Mouse (Mus musculus) left cerebral cortex, postnatal 25 days (tissue): ENCODE data around the gene Glipr2. TPM values are rescaled to one million over a fixed set of nuclear protein-coding genes. Genes with fewer than 3 reads are reported as not detected.

Source experiments
- DNase-seq, 2 experiments: peaks; one replicate each; pipeline ENCODE4 v3.0.0; 2022; ENCODE audit warnings: low spot score in 2 of 2, mixed read lengths in 1 of 2
- intact Hi-C: fragments of 180-260 bp; cut with DNase I; formaldehyde crosslinking; loops from one replicate; pipeline ENCODE4 v1.15.1; 2025
- total RNA-seq, 2 experiments: library from RNA; stranded (reverse); gene quantifications; 2 replicates each; pipeline ENCODE4 v1.2.3; 2021

Glipr2 gene
- total RNA-seq, 2 experiments from 2014 or later = 2.7 to 2.9 TPM

- DNase-seq = peak; percentile 21 to 55
- intact Hi-C loops = no loop called here
Measured at GRCm38 (mm10) chr4:43968650-43969049, 11.4 kb downstream of the Glipr2 start.

- DNase-seq = no peak
- intact Hi-C loops = no loop called here
Measured at GRCm38 (mm10) chr4:43969373-43969772, 12.2 kb downstream of the Glipr2 start.

- no peak for DNase-seq
- intact Hi-C loops = no loop called here
Measured at GRCm38 (mm10) chr4:43970393-43971330, 13.5 kb downstream of the Glipr2 start.

- intact Hi-C loops = no loop called here
- no peak for DNase-seq
Measured at GRCm38 (mm10) chr4:43971541-43972136, 14.4 kb downstream of the Glipr2 start.

GRCm38 (mm10) chr4:43972137-43972591, 15.0 kb downstream of the Glipr2 start:
- intact Hi-C loops = no loop called here
- DNase-seq = no peak

- intact Hi-C loops = no loop called here
- peak; percentile 36 to 59 for DNase-seq
Measured at GRCm38 (mm10) chr4:43973526-43973981, 16.4 kb downstream of the Glipr2 start.

GRCm38 (mm10) chr4:43974914-43975616, 17.9 kb downstream of the Glipr2 start:
- intact Hi-C loops = no loop called here
- no peak for DNase-seq

GRCm38 (mm10) chr4:43976223-43976740, 19.1 kb downstream of the Glipr2 start:
- intact Hi-C loops = no loop called here

GRCm38 (mm10) chr4:43978521-43979443, 21.6 kb downstream of the Glipr2 start:
- intact Hi-C loops = no loop called here
- DNase-seq = no peak

More at GRCm38 (mm10) chr4:43976223-43976740, 19.1 kb downstream of the Glipr2 start:
- no peak for DNase-seq

GRCm38 (mm10) chr4:43979746-43980145, 22.5 kb downstream of the Glipr2 start:
- DNase-seq = peak; percentile 87 to 98
- intact Hi-C loops = loop anchor here (5.0 to 10.0 kb wide), 2 partner anchors 72 to 215 kb away; no protein-coding TSS in a partner anchor

GRCm38 (mm10) chr4:43980236-43980635, 23.0 kb downstream of the Glipr2 start:
- intact Hi-C loops = loop anchor here (5.0 to 10.0 kb wide), 2 partner anchors 73 to 215 kb away; no protein-coding TSS in a partner anchor
- no peak for DNase-seq

GRCm38 (mm10) chr4:43980846-43981245, 23.6 kb downstream of the Glipr2 start:
- no peak for DNase-seq
- intact Hi-C loops = loop anchor here (5.0 to 10.0 kb wide), 2 partner anchors 74 to 216 kb away; no protein-coding TSS in a partner anchor

GRCm38 (mm10) chr4:43981251-43981650, 24.1 kb downstream of the Glipr2 start:
- intact Hi-C loops = loop anchor here (5.0 to 10.0 kb wide), 2 partner anchors 74 to 216 kb away; no protein-coding TSS in a partner anchor
- DNase-seq = no peak

- peak; percentile 93 to 94 for DNase-seq
- intact Hi-C loops = loop anchor here (1.0 to 10.0 kb wide), 4 partner anchors 25 to 217 kb away; partner anchors contain the start of gene Glipr2
Measured at GRCm38 (mm10) chr4:43982053-43982732, 25.0 kb downstream of the Glipr2 start.

GRCm38 (mm10) chr4:43983181-43983580, 26.0 kb downstream of the Glipr2 start, which contains the start of gene Ccin:
Gene Ccin (plus strand): TSS chr4:43983483.
- intact Hi-C loops = loop anchor here (5.0 to 10.0 kb wide), 2 partner anchors 76 to 218 kb away; no protein-coding TSS in a partner anchor
- DNase-seq = no peak

- intact Hi-C loops = loop anchor here (5.0 to 10.0 kb wide), 2 partner anchors 76 to 219 kb away; no protein-coding TSS in a partner anchor
- no peak for DNase-seq
Measured at GRCm38 (mm10) chr4:43983756-43984155, 26.6 kb downstream of the Glipr2 start.

GRCm38 (mm10) chr4:43984326-43984725, 27.1 kb downstream of the Glipr2 start:
- intact Hi-C loops = loop anchor here (5.0 to 10.0 kb wide), 2 partner anchors 77 to 220 kb away; no protein-coding TSS in a partner anchor

More at GRCm38 (mm10) chr4:43984326-43984725, 27.1 kb downstream of the Glipr2 start:
- no peak for DNase-seq
